Mouse (Mus musculus) brain, embryonic 14.5 days (tissue): Measurements from ENCODE around the gene Gm21883.
"Not testable (repeated sequence)": the region's sequence is repeated elsewhere in the genome, so short reads cannot be mapped to it uniquely, and the experiment has no call there.

Experiments used
- CTCF ChIP-seq: fragments of 200-500 bp; IDR thresholded peaks from 2 replicates; pipeline ENCODE4 v1.5.1; 2012; ENCODE audit warnings: inconsistent platforms, mild to moderate bottlenecking, moderate library complexity, borderline replicate concordance; ENCODE audit not compliant: insufficient read depth, insufficient read length; ENCODE audit errors: extremely low read depth
- POLR2A ChIP-seq: fragments of 200-500 bp; IDR thresholded peaks from 2 replicates; pipeline ENCODE4 v1.6.1; 2012; ENCODE audit warnings: mild to moderate bottlenecking, inconsistent platforms, borderline replicate concordance; ENCODE audit not compliant: poor library complexity, insufficient read depth, insufficient read length, severe bottlenecking; ENCODE audit errors: extremely low read depth

DNA sequence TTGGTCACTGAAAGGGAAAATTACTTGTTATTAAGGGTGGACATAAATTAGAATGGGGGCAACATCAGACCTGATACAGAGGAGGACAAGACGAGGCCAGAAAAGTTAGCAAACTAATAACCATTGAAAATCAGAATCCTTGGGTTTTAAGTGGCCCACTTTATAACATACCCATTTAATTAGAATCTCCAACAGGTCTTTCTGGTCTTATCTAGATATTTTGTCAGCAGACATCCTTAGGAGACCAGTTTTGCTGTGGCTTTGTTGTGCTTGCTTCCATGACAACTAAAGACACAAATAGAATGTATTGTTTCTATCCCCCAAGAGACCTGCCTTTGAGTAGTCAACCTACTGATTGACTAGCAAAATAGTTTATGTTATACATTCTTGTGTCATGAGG is at the start of gene Gm21883:
- not testable (repeated sequence) for TF ChIP-seq CTCF, POLR2A
